Mouse (Mus musculus): ENCODE results near the gene Gpr18.

Gpr18 gene

DNA sequence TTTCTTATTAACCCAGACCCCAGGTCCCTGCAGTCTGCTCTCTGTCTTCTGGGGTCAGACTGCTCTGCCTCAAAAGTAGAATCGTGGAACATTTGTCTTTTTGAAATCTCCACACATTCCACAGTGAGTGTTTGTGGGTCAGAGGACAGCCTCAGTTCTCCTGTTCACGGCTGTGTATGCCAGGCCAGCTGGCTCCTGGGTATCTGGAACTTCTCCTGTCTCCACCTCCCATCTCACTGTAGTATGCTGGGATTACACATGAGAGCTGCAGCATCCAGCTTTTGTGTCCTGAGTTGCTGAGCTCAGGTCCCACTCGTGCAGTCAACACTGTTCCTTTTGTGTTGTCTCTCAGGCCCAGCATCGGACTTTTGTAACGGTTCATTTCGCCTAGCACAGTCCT, 9.3 kb upstream of the Gpr18 start:
- DNase-seq (ENCODE audit: extremely low spot score, low read depth, low spot score), result no peak

DNA sequence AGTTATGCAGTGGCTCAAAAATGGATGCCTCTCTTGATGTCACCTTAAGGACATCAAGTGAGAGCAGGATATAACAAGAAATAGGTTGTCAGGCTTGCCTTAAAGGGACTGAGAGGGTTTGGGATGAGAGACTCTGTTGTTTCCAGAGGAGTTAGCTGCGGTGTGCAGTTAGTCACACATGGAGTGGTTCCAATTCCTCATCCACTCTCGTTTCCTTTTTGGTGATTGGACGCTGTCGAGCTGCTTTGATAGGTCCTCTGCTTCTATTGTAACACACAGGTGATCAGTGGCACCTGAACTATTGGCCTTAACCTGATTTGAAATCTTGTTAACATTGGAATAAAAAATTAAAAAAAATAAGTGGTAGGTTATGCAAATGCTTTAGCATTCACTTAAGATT, 7.2 kb upstream of the Gpr18 start:
- no peak for DNase-seq (ENCODE audit: extremely low spot score, low read depth, low spot score)

DNA sequence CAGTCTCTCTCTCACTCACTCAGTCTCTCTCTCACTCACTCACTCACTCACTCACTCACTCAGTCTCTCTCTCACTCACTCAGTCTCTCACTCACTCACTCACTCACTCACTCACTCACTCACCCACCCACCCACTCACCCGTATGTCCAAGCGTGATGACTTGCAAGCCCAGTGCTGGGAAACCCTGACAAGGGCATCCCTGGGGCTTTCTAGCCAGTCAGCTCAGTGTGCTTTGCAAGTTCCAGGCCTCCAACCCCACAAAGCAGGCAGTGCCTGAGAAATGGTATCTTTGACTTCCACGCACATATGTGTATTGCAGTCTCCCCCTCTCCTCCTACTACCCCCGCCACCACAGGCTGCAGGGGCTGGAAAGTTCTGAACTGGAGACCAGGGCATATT, 6.4 kb upstream of the Gpr18 start:
- no peak for DNase-seq (ENCODE audit: extremely low spot score, low read depth, low spot score)

DNA sequence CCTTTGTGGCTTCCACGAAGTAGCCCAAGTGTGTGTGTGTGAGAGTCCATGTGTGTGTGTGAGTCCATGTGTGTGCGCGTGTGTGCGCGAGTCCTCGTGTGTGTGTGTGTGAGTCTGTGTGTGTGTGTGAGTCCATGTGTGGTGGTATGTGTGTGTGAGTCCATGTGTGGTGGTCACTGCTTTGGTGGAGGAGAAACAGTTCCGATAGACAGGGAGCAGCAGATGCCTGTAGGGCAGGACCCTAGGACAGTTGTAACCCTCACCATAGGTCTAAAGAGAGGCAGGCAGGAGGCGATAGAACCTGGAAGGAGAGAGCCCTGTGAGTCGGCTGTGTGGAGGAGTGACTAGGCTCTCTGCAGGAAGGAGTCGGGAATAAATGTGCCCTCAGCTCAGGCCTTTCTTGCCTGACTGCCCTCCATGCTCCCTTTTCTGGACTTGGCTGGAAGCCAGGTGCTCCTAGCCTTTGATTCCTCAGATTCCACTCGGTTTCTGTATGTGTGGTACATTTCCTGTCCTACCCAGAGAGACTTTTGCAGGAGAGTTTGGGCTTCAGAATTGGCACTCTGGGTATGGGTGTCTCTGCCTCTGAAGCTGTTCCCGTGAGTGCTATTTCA, 5.0 kb upstream of the Gpr18 start:
- DNase-seq (ENCODE audit: extremely low spot score, low read depth, low spot score), result no peak

DNA sequence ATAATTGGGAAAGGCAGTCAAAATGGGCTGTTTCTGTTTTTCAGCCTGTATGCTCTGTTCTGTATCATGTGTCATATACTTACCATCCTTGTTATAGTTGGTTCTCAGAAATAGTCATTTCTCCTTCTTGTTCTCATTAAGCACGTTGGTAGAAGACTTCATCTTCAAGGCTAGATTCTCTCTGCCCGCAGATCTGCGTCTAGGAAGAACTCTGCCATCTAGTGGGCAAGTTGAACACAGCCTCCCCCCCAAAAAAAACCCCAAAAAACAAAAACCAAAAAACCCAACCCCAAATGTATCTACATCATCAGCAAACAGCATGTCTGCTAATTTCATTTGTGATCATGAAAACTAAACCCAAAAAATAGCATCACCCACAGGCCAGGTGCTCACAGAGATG, 4.2 kb upstream of the Gpr18 start:
- DNase-seq (ENCODE audit: extremely low spot score, low read depth, low spot score), result no peak

DNA sequence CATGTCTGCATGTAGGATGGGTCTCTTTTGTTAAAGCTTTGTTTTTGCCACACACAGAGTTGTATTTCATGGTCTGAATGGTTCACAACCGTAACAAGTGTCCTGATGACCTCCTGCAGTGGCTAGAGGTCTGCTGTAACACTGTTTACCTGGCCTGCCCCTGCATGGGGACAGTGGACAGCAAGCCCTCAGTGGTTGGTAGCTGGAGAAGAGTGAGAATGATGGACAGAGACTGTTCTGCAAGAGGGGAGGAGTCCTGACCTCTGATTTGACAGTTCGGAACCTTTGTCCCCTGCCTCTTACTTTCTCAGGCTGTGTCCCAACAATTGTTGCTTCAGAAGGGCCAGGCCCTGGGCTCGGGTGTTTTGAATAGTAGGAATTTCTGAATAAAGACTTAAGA, 2.7 kb upstream of the Gpr18 start:
- DNase-seq (ENCODE audit: extremely low spot score, low read depth, low spot score), result no peak

DNA sequence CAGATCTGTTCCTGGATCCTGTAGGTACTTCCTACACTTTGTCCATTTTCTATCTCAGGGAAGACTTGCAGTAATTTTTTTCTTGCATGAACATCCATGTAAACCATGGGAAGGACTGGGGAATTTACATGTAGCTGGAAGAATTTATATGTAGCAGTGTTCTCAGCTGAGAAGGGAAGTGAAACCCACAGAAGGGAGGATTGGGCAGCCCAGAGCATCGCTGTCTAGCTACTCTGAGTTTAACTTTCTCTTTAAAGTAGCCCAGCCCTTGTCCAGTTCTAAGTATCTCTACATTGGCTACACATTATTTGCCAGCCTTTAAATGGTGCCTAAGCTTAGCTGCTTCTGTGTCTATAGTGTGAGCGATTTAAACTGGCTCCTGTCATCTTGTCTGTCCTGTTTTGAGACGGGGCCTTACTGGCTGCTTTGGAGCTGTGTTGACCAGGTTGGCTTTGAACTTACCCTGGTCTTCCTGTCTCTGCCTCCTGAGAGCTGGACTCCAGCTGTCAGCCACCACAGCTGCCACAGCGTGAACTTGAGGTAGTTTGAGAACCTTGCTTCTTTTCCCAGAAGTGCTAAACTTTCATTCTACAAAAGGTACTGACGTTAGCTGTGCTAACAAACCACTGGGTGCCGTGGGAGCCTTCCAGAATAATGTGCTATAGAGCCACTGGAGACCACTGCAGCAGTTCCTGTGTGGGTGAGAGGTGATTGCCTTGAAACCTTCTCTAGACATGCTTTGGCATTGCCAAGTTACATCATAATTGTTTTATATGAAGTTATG, 922 bp upstream of the Gpr18 start:
- no peak for DNase-seq (ENCODE audit: extremely low spot score, low read depth, low spot score)

DNA sequence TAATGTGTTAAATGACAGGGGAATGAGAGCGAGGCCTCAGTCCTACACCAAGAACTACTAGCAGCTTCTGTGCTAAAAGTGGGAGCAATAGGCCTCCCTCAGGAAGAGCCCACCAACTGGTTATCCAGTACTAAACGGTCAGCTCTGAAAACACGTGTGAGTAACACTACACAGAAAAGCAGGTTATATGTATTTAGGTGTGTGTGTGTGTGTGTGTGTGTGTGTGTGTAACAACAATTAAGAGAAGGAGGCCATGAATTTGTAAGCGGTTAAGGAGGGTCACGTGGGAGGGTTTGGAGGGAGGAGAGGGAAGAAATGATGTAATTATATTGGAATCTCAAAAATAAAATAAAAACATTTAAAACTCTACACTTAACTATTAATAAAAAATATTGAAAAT, 438 bp downstream of the Gpr18 start:
- DNase-seq (ENCODE audit: extremely low spot score, low read depth, low spot score), result no peak

DNA sequence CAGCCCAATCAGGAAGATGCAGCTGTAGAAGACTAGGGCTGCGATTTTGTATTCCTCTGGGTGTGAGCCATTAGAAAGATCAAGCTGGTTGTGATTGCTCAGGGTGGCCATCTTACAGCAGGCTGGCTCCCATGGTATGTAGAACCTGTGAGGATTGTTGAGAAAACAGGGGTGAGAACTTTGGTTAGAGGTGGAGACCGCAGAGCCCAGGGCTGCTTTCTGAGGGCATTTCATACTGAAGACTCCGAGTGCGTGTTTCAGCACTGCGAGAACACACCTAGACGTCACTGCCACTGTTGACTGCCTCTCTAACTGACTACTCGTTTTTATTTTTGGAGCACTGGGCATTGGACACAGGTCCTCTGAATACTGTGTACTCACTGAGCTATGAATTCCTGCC, 3.1 kb downstream of the Gpr18 start:
- no peak for DNase-seq (ENCODE audit: extremely low spot score, low read depth, low spot score)

DNA sequence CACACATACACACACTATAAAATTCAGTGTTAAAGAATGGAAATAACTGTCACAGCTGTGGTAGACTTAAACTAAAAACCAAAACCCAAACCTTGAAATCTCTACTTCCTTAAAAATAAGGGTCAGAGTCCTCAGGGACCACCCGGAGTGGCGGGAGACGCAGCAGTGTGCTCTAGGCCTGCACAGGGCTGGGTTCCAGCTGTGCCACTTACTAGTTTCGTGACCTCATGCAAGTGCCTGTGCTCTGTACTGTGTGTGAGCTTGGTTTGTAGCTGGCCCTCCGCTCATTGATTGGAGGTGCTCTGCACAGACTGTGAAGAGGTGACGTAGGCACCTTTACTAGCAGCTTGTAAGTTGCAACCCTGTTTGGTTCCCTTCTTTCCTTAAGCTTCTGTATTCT, 5.7 kb downstream of the Gpr18 start:
- DNase-seq (ENCODE audit: extremely low spot score, low read depth, low spot score), result no peak

DNA sequence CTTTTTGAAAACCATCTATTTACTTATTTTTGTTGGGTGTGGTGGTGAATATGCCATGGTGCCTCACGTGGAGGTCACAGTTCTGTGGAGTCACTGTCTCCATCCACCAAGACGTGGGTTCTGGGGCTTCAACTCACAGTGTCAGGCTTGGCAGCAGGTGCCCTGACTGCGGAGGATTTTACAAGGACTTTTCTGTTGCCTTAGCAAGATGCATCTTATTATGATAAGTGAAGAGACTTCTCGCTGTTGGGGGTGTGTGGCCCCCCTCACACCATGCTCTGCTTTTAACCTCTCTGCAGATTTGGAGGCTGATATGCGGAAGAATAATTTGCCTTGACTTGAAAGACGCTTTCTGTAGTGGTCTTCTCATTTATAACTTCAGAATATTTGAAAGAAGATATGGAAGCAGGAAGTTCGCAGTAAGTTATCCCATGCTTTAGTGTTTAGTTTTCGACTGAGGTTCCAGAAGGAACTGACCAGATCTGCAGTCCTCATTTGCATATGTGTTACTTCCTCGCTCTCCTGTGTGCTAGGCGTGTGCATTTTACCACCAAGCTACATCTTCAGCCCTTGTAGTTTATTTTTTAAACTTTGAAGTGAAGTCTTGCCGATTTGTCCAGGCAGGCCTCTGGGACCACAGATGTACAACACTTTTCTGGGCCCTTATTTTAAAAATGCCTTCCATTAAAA, 8.4 kb downstream of the Gpr18 start:
- DNase-seq (ENCODE audit: extremely low spot score, low read depth, low spot score), result no peak

DNA sequence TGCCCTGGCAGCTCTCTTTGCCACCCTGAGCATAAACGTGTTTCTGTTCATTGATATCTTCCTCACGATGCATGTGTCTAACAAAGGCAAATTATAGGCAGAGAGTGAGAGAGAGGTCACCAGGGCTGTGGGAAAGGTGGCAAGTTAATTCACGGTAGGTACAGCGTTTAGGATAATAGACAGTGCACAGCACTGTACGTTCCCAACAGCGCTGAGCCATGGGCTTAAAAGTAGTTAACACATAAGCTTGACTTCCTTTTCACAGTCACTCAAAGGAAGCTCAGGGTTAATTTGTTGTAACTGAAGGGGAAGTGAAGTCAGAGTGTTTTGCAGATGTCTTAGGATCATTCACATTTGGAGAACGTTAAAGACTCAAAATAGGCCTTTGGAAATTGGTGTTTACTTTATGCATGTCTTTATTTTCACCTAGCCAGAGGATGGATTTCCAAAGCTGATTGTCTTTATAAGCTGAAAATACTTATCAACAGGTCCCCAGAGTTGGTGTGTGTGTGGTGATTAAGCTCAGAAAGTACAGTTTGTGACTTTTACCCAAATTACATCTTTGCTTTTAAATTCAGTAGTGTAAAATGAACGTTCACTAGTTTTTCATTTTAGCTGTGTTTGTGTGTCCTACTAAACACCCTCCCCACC, 9.1 kb downstream of the Gpr18 start:
- no peak for DNase-seq (ENCODE audit: extremely low spot score, low read depth, low spot score)

DNA sequence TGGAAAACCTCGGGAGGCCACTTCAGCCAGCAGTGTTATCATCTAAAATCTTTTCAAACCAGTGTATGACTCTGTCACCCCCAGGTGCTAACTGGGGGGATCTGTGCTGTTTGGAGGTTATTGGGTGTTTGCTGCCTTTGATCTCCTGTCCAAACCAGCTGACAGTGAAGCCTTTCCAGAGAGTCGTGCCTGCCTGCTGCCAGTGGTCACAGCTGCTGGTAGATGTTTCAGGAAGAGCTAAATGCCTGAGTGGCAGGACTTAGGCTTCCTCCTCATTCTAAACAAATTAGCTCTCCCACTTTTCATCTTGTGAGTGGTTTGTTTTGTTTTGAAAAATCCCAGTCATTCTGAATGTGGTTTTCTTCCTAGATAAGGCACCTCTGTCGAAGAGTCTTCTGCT, 10.8 kb downstream of the Gpr18 start:
- DNase-seq (ENCODE audit: extremely low spot score, low read depth, low spot score), result no peak

DNA sequence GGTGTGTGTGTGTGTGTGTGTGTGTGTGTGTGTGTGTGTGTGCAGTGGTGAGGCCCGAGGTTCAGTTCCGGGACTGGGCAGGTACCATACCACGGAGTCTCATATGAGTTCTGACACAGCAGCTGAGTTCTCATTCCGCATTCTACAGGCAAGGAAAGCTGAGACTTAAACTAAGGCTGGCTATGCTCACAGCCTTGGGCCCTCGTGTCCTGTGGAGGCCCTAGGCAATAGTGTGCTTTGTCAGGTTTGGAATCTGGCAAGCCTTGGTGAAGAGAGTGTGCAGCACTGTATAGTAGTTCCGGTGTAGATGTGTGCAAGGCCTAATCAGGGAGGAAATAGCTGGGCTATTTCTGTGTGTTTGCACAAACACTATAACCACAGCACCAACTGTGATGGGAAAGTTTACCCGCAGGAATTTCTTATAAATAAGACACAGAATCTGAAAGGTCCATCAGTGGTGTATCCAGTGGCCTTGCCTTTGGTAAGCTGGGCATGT, 12.2 kb downstream of the Gpr18 start:
- no peak for DNase-seq (ENCODE audit: extremely low spot score, low read depth, low spot score)

DNA sequence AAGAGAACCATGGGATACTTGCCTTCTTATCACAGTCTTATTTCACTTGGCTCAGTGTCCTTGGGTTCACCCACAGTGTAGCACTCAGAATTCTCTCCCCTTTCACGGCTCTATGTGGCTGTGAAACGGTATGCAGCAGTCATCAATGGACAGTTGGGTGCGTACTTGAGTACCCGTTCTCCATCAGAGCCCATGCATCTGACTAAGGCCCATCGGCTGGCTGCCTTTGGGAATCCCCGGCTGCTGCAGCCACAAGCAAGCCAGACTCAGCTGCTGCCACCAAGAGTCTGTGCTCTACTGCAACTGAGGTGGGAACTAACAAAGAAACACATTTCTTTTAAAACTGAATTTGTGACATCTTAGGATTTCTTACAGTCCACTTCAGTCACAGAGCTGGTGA, 14.1 kb downstream of the Gpr18 start:
- DNase-seq (ENCODE audit: extremely low spot score, low read depth, low spot score), result no peak

DNA sequence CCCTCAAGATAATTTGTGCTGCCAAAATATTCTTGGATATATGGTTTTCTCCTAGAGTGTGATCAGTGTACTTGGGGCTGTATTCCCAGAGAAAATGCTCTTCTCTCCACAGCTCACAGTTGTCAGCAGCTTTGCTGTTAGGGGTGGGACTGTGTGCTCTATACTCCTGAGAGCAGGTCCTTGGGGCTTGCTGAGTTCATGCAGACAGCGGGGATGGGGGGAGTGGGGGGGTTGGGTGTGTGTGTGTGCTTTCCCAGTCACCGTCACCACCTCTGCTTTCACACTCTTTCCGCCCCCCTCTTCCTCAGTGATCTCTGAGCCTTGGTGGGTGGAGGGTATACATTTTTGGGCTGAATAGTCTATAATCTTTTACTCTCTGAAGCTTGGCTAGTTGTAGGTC, 16.5 kb downstream of the Gpr18 start:
- DNase-seq (ENCODE audit: extremely low spot score, low read depth, low spot score), result no peak

DNA sequence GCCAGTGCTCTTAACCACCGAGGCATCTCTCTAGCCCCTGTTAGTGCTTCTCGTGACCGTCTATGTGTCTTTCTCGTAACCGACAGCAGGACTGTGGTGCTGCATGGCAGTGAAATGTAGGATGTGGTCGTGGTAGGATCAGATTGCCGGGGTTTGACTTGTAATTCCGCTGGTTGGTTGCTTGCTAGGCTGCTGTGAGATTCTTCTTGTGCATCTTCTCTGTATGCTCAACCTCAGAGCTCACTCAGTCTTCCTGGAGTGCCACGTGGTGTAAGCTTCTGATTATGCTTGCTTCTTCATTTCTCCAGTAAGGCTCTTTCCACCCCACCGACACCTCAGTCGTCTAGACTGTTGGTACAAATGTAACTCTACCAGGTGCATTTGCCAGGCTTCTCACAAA, 17.1 kb downstream of the Gpr18 start:
- DNase-seq (ENCODE audit: extremely low spot score, low read depth, low spot score), result no peak

DNA sequence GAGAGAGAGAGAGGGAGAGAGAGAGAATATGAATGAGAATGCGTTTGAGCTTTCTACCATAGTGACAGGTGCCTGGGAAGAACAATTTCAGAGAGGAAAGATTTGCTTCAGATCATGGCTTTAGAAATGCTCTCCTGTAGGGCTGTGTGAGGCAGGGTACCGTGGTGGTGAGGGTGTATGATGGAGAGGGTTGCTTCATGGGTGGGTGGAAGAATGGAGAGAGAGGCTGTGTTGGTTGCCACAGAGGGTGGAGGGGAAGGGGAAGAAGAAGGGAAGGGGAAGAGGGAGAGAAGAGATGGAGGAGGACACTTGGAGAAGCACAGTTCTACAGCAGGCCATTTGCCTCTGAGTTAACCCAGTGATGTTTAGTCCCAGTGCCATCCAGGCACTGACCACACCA, 17.8 kb downstream of the Gpr18 start:
- DNase-seq (ENCODE audit: extremely low spot score, low read depth, low spot score), result no peak

DNA sequence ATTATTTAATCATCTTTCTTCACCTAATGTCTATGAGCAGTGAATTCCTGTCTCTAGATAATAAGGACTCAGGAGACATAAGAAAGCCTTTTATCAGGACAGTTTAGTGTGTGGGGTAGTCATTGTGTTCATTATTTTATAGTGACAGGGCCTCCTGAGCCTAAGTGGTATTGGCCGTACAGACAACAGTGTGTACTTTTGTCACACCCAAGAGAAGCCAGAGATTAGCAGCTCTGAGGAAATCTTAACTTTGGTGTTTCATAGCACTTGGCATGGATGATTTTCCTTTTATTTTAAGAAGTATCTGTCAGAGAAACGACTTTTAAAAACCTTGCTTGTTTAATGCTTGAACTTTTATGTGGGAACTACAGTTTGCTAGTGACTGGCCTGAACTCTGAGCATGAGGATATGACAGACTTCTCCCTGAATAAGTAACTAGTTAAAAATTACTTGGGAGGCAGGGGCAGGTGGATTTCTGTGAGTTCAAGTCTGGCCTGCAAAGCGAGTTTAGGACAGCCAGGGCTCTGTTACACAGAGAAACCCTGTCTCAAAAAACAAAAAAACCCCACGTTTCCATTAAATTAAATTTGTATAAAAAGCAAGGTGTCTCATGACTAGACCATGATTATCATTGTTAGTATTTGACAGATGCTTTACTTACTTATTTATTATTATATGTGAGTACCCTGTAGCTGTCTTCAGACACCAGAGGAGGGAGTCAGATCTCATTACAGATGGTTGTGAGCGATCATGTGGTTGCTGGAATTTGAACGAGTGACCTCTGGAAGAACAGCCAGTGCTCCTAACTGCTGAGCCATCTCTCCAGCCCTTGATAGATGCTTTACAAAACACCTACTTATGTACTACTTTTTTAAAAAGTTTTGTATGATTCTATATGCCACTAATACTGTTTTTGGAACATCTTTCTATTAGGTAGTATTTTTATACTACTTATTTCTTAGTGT, 19.2 kb downstream of the Gpr18 start:
- DNase-seq (ENCODE audit: extremely low spot score, low read depth, low spot score), result no peak

DNA sequence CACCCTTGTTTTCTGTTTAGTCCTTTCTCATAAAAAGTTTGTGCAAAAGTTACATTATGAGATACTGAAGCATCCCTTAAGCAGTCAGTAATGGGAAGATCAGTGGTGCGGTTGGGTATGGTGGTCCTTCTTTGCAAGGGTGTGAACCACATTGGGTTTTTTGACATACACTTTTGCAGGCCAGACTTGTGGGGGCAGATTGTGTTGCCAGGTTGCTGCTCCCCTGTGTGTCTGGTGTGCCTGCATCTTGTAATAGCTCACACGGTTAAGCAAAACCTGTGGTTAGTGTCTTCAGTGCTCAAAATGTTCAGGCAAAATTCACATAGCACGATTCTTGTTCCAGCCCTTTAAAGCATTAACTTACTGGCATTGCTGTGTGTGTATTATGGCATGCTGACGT, 20.3 kb downstream of the Gpr18 start:
- no peak for DNase-seq (ENCODE audit: extremely low spot score, low read depth, low spot score)

All from hindlimb bud, embryonic 11.5 days (tissue).